Mouse (Mus musculus): Measurements from ENCODE around the gene Nfasc. TPM values are rescaled to one million over a fixed set of nuclear protein-coding genes. Genes with fewer than 3 reads are reported as not detected.

Nfasc gene
- polyA plus RNA-seq, 1 experiment from 2014 or later = 0.30 TPM

DNA sequence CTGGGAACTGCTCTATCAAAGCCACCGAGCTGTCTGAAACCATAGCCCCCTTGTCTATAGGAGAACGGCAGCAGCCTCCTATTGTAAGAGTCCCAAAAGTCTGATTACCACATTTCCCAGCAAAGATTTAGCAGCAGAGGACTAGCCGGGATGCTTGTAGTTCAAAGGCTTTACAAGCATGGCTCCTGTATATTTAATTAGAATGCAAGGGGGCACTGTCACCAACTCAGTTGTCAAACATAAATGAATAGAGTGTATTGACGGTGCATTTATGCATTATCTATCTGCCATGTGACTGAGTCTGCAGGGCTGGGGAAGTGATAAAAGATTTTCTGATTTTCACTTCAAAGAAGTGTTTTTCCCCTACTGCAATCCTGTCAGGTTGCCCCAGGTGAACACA lies 156.2 kb downstream of the Nfasc start:
- no peak for DNase-seq (ENCODE audit: low spot score)

DNA sequence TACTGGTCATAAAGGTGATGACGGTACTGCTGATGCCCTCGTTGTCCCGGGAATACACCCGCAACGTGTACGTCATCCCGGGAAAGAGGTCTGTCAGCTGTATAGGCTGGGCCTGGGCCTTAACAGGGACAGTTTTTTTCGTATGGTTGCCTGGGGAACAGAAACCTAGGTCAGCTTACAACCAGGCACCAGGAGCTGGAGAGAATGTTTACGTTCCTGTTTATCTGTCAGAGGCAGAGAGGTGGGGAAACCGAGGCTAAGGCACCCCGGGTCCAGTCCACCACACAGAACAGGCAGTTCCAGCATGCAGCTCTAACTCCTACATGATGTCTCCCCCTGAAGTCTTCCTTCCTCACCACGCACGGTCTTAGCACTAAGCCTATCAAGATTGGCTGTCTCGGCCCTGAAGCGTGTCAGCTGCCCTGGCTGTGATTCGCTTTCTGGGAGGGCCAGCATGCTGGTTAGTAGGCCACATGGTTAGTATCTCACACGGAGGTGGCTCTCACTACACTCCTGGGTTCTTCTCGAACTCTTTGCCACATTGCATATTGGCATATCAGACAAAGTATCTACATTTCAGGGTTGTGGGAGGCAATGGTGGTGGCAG lies 158.5 kb downstream of the Nfasc start:
- no peak for DNase-seq (ENCODE audit: low spot score)

DNA sequence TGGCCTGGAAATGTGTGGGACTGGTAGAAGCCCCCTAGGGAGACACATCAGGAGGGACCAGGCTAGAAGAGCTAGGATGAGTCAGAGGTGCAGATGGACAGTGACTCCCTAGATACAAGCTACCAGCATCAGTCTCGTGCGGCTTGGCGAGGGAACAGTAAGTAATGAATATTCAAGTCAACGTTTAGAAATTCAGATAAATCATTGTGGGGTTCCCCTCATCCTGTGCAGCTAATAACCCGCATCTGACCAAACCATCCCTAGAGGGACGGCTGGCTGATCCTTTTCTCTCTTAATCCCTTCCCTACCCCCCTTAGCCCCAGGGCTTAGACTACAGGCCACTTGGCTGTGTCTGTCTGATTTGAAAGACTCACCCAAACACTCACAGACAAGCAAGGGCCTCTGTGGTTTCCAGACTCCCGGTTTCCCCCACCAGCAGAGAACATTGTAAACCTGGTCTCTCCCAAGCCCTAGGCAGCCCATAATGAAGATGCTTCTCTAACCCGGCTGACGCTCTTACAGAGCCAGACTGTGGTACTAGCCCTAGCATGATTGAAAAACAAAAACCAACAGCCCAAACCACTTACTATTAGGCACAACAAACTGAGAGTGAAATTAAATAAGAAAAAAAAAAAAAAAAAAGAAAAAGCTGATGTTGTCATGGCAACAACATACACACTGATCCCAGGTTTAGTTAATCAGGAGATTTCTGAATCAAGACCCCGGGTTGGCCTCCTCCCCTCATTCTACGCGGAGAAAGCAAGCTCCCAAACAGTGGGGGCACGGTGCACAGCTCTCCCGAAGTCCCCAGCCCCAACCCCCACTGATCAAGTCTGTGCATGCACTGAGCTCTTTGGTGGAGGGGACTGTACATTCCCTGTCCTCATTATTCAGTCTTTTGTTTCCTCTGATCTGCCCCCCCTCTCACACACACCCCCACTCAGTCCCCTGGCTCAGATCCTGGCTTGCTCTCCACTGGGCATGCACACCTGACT lies 159.5 kb downstream of the Nfasc start:
- DNase-seq (ENCODE audit: low spot score) = no peak

DNA sequence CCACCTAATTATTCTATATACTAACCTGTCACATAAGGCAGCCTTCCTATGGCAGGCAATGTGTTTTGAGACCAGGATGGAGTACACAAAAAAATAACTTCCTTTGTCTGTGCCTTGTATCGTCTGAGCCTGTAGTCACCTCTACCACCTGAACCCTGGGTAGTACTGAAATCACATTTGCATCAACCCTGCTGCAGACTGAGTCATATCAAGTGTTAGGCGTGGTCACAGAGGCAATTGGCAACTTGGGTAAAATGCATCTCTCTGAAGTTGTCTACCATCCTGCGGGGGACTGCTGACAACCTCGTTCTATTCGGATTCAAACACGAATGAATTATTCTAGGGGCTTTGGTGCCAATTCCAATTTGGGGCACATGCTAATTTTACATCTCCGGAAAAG lies 161.5 kb downstream of the Nfasc start:
- DNase-seq (ENCODE audit: low spot score) = no peak

DNA sequence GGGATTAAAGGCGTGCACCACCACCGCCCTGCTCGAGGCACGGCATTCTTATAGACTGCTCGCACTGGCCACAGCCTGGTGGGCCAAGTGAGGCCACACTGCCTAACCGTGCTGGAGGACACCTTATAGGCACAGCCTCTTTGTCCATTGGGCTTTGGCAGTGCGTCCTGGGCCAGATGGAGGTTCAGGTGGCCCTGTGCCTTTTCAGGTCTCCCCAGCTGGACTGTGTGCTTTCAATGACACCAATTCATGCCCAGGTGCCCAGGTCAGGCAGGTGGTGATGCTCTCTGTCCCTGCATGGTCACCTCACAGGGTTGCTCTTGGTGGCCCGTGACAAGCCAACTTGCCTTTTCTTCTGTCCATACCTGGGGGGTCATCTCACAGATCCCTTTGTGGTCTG lies 164.8 kb downstream of the Nfasc start:
- DNase-seq (ENCODE audit: low spot score) = no peak

DNA sequence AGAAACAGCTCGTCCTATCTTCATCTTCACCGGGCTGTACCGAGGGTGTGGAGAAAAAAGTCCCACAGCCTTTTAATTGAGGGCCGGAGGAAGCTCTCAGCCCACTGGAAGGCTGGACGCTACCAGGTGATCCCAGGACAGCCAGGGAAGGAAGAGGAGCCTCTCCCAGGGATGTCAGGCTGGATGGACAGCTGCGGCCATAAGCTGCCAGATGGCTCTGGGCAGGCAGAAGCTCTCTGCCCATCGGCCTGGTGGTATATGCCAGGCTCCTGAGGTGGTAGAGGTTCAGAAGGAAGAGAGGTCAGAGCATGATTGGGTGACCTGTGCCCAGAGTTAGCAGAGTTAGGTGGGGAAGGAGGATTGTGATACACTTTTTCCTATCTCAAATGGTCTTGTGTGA lies 168.7 kb downstream of the Nfasc start:
- no peak for DNase-seq (ENCODE audit: low spot score)

DNA sequence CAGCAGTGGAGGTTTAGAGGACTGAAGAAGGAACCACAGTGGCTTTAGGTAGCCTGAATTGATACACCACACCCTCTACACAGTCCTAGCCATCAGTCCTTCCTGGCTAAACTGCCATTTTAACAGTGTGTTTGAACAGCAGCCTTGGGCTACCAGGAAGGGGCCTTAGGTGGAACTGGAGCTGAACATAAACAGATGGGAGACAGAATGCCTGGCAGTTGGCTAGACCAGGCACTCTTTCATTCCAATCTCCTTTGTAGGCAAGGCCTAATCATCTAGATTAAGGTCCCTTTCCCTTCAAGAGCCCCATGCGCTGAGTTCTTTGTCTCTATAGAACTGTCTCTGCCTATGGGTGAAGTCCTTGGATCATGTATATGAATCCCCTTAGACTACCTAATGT lies 170.0 kb downstream of the Nfasc start:
- no peak for DNase-seq (ENCODE audit: low spot score)

DNA sequence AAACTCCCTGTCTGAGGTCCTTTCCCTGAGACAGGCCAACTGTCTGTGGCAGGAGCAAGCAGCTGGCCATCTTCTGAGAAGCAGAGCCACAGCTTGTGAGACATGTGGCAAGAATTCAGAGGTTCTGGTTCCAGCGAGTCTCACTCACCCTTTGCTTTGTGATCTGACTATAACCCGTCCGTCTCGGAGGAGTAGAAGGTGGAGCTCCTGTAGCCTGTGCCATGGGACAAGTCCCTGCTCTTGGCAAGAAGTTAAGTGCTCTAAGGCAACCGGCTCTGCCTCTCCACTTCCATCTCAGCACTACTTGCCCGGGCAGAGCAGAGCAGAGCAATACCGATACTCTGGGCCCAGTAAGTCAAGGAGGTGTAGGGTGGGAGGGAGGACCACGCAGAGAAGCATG lies 170.7 kb downstream of the Nfasc start:
- no peak for DNase-seq (ENCODE audit: low spot score)

DNA sequence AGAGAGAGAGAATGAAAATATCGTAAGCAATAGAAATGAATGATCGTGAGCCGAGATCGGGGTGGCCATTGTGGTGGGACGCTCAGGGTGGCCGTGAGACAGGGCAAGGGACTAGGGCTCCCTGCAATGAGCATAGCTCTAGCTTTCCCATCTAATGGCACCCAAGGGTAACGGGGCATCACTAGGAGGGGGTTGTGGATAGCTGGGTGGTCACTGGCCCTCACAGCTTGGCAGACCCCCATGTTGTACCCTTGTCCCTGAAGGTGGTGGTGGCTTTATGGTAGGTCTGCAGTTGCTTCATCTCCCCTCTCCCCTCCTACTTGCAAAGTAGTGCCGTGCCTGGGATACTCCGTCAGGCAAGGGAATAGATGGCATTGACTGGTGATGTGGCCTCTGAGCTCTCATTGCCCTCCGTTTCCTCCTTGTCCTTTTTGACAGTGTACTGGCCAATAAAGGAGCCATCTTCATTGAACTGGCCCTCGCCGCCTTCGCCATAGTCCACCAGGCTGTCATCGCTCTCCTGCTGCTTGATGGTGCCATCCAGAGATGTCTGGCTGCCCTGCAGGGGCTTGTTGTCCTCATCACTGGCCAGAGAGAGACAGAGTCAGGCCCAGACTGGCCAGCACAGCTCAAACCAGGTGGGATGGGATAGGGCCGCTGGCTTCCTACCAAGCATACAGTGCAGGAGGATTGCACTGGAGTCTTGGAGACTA lies 171.4 kb downstream of the Nfasc start:
- no peak for DNase-seq (ENCODE audit: low spot score)

DNA sequence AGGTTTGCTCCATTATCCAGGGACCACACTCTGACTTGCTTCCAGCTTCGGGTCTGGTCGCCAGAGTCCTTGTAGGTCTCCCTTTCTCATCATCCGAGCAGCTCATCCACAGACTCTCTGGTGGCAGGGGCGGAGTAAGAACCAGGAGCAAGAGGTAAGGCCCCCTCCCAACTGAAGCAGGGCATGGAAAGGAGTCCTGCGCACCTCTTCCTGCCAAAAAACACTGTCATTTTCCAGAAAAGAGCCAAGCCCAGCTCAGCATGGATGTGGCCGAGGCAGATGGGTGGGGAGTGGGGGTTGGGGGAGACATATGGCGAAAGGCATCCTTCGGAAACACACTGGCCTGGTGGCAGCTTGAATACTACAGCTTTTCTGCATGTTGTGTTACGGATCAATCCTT lies 172.1 kb downstream of the Nfasc start:
- no peak for DNase-seq (ENCODE audit: low spot score)

DNA sequence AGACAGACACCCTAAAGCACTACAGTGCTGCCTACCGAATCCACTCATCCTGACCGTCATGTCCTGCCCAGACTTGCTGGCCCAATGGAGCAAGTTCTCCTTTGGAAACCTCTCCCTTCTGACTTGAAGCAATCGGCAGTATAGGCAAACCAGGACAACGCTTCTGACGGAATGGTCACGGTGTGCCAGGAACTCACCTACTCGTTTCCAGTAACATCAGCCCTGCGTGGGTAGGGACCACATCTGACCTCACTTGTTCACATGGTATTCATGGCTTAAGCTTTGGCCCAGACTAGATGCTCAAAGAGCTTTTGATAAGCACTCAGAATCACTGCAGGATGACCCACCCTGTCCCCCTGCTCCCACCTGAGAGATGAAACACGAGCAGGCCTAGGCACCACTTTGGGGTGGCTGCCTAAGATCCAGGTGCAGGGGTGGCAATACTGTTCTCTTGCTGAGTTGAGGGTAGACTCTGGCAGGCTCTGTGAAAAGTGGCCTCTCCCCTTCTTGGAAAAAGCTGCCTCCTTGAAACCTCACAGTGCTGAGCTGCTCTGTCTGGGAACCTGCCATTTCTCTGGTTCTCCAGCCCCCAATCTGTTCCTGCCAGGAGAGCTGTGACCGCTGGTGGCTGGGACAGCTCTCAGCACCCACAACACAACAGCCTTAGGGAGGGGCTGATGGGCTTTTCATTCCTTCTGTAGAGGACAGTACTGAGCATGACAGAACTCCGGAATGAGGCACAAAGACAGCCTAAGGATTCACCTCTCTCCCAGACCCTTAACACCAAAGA lies 174.1 kb downstream of the Nfasc start:
- DNase-seq (ENCODE audit: low spot score) = no peak

DNA sequence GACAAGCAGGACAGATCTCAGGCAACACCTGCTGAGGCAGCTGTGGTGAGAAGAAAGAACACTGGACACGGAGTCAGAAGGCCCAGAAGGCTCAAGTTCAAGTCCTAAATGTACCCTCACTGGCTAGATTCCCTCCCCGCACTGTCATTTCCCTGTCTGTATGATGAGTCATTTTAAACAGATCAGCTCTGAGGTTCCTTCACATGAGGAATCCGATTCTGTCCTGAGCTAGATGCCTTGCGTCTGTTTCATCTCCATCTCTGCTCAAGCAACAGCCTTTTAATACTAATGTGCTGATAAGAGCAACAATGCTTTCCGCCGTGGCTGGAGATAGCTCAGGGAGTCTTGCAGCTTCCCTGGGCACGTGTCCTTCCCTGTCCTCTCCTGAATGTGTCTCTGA lies 175.8 kb downstream of the Nfasc start:
- DNase-seq (ENCODE audit: low spot score) = no peak

DNA sequence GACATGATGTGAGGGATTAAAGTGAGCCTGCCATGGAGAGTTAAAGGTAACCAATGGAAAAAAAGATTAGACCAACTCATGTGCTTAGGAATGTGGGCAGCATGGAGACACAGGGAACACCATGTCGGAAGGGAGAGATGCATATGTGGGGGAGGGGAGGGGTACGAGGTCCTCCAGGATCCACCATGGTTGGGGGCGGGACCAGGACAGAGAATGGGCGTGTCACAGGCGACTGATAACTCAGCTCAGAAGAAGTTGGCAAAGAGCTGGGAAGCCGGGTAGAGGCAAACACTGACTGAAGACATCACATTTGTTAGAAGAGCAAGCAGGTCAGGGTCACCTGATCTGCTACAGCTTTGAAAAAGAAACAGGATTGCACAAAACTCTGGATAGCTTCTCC lies 176.7 kb downstream of the Nfasc start:
- DNase-seq (ENCODE audit: low spot score) = no peak

DNA sequence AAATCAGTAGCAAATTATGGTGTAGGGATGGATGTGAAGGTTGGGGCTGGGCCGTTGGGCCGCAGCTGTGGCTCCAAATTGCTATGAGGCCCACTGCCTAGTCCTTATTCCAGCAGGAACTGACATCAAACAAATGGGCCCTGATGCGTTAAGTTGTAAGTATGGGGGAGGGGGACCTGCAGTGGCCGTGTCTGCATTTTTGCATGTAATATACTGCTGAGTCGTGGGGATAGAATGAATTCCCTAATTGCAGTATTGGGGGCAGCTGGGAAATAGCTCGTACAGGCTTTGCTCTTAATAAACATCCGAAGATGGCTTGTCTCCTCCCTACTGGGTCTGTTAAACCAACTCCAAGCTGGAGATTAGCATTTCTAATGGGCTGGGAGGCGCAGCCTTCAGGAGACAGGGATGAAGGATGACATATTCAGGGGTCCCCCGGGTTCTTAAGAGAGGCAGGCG lies 179.2 kb downstream of the Nfasc start:
- no peak for DNase-seq (ENCODE audit: low spot score)

DNA sequence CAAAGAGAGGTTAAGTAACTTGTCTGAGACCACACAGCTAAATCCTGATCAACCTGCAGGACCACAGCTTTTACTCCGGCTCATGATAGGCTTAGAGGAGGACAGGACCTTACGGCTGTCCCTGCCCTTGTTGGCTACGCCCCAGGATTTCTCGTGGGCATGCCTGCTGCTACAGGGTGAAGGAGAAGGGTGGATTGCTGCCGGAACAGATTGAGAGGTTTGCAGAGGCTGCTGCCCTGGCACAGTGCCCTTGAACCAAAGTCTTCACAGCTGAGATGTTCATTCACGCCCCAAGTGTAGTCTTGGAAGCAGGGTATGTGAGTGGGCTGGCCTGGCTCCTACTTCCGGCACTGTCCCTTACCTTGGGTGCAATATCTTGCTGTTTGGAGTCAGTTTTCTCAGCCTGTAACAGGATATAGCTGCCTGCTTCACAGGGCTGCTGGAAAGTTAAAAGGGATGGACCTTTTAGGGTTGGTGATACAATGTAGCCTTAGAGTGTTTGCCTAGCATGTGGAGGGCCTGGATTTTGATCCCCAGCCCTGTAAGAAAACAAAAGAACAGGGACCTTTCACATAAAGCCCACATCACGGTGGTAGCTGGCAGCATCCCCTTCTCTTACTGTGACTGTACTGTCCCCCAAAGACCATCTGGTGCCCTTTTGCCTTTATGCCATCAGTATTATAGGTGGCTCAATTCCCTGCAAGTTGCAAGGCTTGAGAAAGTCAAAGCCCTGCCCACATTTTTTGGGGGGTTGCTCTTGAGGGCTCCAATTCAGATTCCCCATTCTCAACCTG lies 180.5 kb downstream of the Nfasc start:
- DNase-seq (ENCODE audit: low spot score) = no peak

DNA sequence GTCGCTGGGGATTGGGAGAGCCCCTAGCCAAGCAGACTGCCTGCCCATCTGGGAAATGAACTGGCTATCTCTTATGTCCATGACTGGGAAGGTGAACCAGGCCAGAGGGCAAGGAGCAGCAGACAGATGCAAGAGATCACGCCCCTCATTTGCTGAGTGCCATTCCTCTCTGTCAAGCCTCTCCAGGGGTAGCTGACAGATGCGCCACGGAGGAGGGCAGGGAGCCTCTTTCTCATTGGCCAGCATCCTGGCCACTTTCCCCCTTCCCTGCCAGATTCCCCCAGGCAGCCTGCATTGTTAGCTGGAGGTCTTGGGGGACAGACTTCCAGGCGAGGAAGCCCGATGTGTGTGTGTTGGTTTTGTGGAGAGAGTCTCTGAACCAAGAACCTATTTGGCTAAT lies 182.6 kb downstream of the Nfasc start:
- DNase-seq (ENCODE audit: low spot score) = no peak

DNA sequence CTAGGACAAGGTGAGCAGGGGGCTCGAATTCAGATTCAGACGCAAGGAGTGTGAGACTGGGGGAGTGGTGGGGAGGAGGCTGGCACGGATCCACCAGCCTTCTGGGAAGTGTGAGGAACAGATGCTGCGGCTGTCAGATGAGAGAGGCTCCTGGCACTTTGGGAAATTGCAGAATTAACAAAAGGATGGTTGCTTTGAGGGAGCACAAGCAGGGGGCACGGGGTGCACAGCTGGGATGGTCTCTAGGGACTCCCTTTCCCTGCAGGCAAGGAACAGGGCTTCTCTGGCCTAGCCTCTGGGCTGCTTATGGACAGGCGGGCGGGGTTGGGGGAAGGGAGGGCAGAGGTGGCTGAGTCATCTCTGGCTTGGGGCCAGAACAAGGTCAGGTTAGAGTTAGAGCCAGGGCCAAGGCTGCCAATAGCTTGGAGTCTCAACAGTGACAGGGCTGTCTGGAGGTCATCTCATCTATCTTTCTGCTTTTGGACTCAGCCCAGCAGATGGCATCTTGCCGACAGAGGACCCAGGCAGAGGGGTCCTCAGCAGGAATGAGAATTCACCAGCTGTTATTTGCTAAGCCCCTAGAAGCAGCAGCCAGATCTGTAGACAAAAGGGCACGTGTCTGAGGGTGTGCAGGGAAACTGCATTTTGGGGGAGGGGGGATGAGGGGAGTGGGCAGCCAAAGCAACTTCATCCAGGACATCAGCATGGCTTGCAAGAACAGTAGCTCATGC lies 183.5 kb downstream of the Nfasc start:
- no peak for DNase-seq (ENCODE audit: low spot score)

DNA sequence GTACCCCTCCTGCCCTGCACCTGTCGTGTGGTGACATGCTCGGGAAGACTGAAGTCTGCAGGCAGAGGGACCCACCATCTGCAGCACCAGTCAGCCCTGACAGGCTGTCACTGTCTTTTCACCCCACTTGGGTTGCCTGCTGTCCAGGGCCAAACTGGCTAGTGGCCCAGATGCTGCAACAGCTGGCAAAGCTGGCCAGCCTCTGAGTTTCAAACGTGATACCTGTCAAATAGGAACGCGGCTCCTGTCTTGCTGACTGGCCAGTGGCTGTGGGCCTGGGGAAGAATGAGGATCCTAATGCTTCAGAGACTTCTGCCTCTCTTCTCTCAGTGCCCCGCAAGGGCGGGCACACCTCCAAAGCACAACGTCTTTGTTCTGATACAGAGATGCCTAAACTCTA lies 197.8 kb downstream of the Nfasc start:
- no peak for DNase-seq (ENCODE audit: low spot score)

DNA sequence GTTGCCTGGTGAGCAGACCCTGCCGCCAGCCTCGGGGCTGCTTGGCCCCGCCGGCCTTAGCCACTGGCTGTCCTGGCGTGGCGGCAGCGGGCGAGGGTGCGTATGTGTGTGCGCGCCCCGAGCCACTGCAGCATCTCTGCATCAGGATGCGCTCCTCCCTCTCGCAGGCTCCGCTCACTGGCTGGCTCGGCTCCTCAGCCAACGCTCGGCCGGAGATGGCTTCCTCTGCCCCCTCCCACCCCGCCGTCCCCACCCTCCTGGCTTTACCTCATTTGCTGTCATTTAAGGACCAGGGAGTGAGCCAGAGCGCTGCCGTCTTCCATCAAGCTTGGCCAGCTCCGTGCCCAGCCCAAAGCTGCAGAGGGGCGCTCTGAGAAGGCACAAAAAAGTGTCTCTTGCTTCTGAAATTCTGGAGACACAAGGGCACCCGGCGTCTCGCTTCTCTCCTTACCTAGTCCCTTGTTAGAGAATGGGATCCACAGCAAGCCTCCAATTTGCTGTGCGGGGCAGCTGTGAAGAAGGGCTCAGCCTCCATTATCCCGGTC lies 198.8 kb downstream of the Nfasc start, which contains the start of gene Cntn2:
Cntn2 (minus strand) TSS at position 495 of the 545 bp plus-strand sequence.
- DNase-seq (ENCODE audit: low spot score) = no peak
